Mouse (Mus musculus) intestine, embryonic 16.5 days (tissue): Measurements from ENCODE around the gene Slc35f3. TPM values are rescaled to one million over a fixed set of nuclear protein-coding genes. Genes with fewer than 3 reads are reported as not detected.

ENCODE experiments used
- ATAC-seq: fragments of 200-750 bp; cut with Nextera tagmentation; 2 replicates; pipeline ENCODE4 v1.8.0; 2017; ENCODE audit warnings: moderate TSS enrichment, moderate library complexity
- H3K27ac ChIP-seq: fragments of 300-500 bp; sonication (generic); 2 replicates; pipeline ENCODE4 v1.5.1; 2014; ENCODE audit warnings: mild to moderate bottlenecking, low read length
- H3K27me3 ChIP-seq: fragments of 300-500 bp; sonication (generic); replicated peaks from 2 replicates; pipeline ENCODE4 v1.6.1; 2014; ENCODE audit warnings: low read length, control low read depth, mixed read lengths; ENCODE audit not compliant: control insufficient read depth, insufficient read depth
- H3K36me3 ChIP-seq: fragments of 300-500 bp; sonication (generic); 2 replicates; pipeline ENCODE4 v1.6.1; 2014; ENCODE audit warnings: low read length, control low read depth; ENCODE audit not compliant: control insufficient read depth, insufficient read depth
- H3K4me1 ChIP-seq: fragments of 300-500 bp; sonication (generic); 2 replicates; pipeline ENCODE4 v1.6.1; 2014; ENCODE audit warnings: low read length, control low read depth, mixed read lengths; ENCODE audit not compliant: control insufficient read depth, insufficient read depth
- H3K4me2 ChIP-seq: fragments of 300-500 bp; sonication (generic); 2 replicates; pipeline ENCODE4 v1.6.1; 2014; ENCODE audit warnings: low read depth, low read length, control low read depth
- H3K4me3 ChIP-seq: fragments of 300-500 bp; sonication (generic); 2 replicates; pipeline ENCODE4 v1.5.1; 2014; ENCODE audit warnings: mild to moderate bottlenecking, low read length
- H3K9ac ChIP-seq: fragments of 300-500 bp; sonication (generic); 2 replicates; pipeline ENCODE4 v1.6.1; 2014; ENCODE audit warnings: low read depth, low read length
- H3K9me3 ChIP-seq: fragments of 300-500 bp; sonication (generic); 2 replicates; pipeline ENCODE4 v1.6.1; 2016; ENCODE audit warnings: low read length, control low read depth; ENCODE audit not compliant: control insufficient read depth
- WGBS: fragments of 180-500 bp; shearing (Covaris S2); extraction: QIAGEN DNeasy Blood & Tissue Kit; methylation state at CpG from one replicate; pipeline ENCODE4 v1.1.7; 2014; 5-methylcytosine and 5-hydroxymethylcytosine counted together
- polyA plus RNA-seq: library from polyadenylated mRNA; unstranded; fragments of >200 nt; fragmentation: Nextera tagmentation; extraction: Ambion mirVana; gene quantifications from 2 replicates; pipeline ENCODE4 v1.2.1, GENCODE M21; 2015

The Slc35f3 gene
- polyA plus RNA-seq, 1 experiment from 2014 or later, result 0.20 TPM

- H3K9ac ChIP-seq, result peak within 1 kb of the TSS; percentile 95
- H3K4me2 ChIP-seq, result peak within 1 kb of the TSS; percentile 87
- under 1% methylated on average over 61 of the region's 61 CpGs for WGBS
- H3K27ac ChIP-seq, result peak within 1 kb of the TSS; percentile 74
- H3K36me3 ChIP-seq, result peaks cover 8% of the 10 kb centered on the region
- peaks cover 5% of the 10 kb centered on the region for H3K4me1 ChIP-seq
- no peaks in the 10 kb centered on the region for H3K27me3 ChIP-seq
- peak; percentile 99 for ATAC-seq
- peak within 1 kb of the TSS; percentile 93 for H3K4me3 ChIP-seq
- H3K9me3 ChIP-seq, result no peaks in the 10 kb centered on the region
These were observed 124.0 kb downstream of the Slc35f3 start, which contains the start of gene Coa6 for GRCm38 (mm10) chr8:126422174-126422919. Gene Coa6, plus strand, starts transcription at chr8:126422515.

- H3K27me3 ChIP-seq, result no peaks in the 10 kb centered on the region
- peak overlapping the region; percentile 95 for H3K9ac ChIP-seq
- ATAC-seq, result peak; percentile 71
- no peaks in the 10 kb centered on the region for H3K9me3 ChIP-seq
- peaks cover 5% of the 10 kb centered on the region for H3K4me1 ChIP-seq
- WGBS, result 6% methylated on average over 9 of the region's 9 CpGs
- H3K4me2 ChIP-seq, result peak overlapping the region; percentile 87
- peak overlapping the region; percentile 93 for H3K4me3 ChIP-seq
- H3K36me3 ChIP-seq, result peaks cover 13% of the 10 kb centered on the region
- peak overlapping the region; percentile 74 for H3K27ac ChIP-seq
These were observed 124.6 kb downstream of the Slc35f3 start for GRCm38 (mm10) chr8:126422920-126423300.

GRCm38 (mm10) chr8:126424163-126424562 lies 125.8 kb downstream of the Slc35f3 start:
- Histone ChIP-seq H3K4me1 (peaks cover 5% of the 10 kb centered on the region), H3K4me3 (no peak overlapping the region), H3K27ac (no peak overlapping the region), H3K9me3 (no peaks in the 10 kb centered on the region), H3K4me2 (no peak overlapping the region), H3K9ac (no peak overlapping the region), H3K27me3 (no peaks in the 10 kb centered on the region), H3K36me3 (peaks cover 16% of the 10 kb centered on the region)
- no peak for ATAC-seq
- WGBS, result 86% methylated on average over 4 of the region's 4 CpGs

- Histone ChIP-seq H3K9ac (no peak overlapping the region), H3K27ac (no peak overlapping the region), H3K4me3 (no peak overlapping the region), H3K36me3 (peaks cover 16% of the 10 kb centered on the region), H3K9me3 (no peaks in the 10 kb centered on the region), H3K4me1 (peaks cover 5% of the 10 kb centered on the region), H3K4me2 (no peak overlapping the region), H3K27me3 (no peaks in the 10 kb centered on the region)
- 81% methylated on average over 1 of the region's 1 CpGs for WGBS
- ATAC-seq, result no peak
These were observed 126.6 kb downstream of the Slc35f3 start for GRCm38 (mm10) chr8:126424946-126425345.

- Histone ChIP-seq H3K9ac (no peak overlapping the region), H3K9me3 (no peaks in the 10 kb centered on the region), H3K4me3 (no peak overlapping the region), H3K27me3 (no peaks in the 10 kb centered on the region), H3K4me1 (no peaks in the 10 kb centered on the region), H3K36me3 (peaks cover 18% of the 10 kb centered on the region), H3K4me2 (no peak overlapping the region), H3K27ac (no peak overlapping the region)
- 94% methylated on average over 5 of the region's 5 CpGs for WGBS
- no peak for ATAC-seq
These were observed 131.3 kb downstream of the Slc35f3 start for GRCm38 (mm10) chr8:126429635-126430034.

GRCm38 (mm10) chr8:126433827-126434226 lies 135.5 kb downstream of the Slc35f3 start:
- no peak overlapping the region for H3K4me3 ChIP-seq
- ATAC-seq, result no peak
- 85% methylated on average over 7 of the region's 7 CpGs for WGBS
- no peak overlapping the region for H3K27ac ChIP-seq
- H3K9me3 ChIP-seq, result no peaks in the 10 kb centered on the region
- no peaks in the 10 kb centered on the region for H3K4me1 ChIP-seq
- no peak overlapping the region for H3K4me2 ChIP-seq
- no peak overlapping the region for H3K9ac ChIP-seq
- H3K36me3 ChIP-seq, result peaks cover 7% of the 10 kb centered on the region; the same call in 1 of the 2 replicates
- no peaks in the 10 kb centered on the region for H3K27me3 ChIP-seq

- H3K4me3 ChIP-seq, result no peak overlapping the region
- no peaks in the 10 kb centered on the region for H3K9me3 ChIP-seq
- no peak overlapping the region for H3K9ac ChIP-seq
- no peak overlapping the region for H3K4me2 ChIP-seq
- WGBS, result 55% methylated on average over 2 of the region's 2 CpGs
- no peak for ATAC-seq
- H3K36me3 ChIP-seq, result 0 out of 2 replicates have a peak, but pooled peaks cover 4% of the 10 kb centered on the region
- no peaks in the 10 kb centered on the region for H3K4me1 ChIP-seq
- no peaks in the 10 kb centered on the region for H3K27me3 ChIP-seq
- no peak overlapping the region for H3K27ac ChIP-seq
These were observed 140.6 kb downstream of the Slc35f3 start for GRCm38 (mm10) chr8:126438937-126439336.

Other genes starting within 250 kb of the Slc35f3 start
- 65.7 and 66.6 TPM in 2 replicates for gene Coa6, start 124.0 kb downstream of the Slc35f3 start, polyA plus RNA-seq
- gene Tarbp1, start 176.5 kb downstream of the Slc35f3 start, polyA plus RNA-seq, result 1.6 and 1.9 TPM in 2 replicates